Mouse (Mus musculus) embryonic facial prominence, embryonic 11.5 days (tissue): Measurements from ENCODE around the gene Eloa. TPM values are rescaled to one million over a fixed set of nuclear protein-coding genes. Genes with fewer than 3 reads are reported as not detected.
A peak's percentile ranks its signal among the peaks of the same experiment; 100 is the strongest.

Experiments used
- ATAC-seq: fragments of 200-750 bp; cut with Nextera tagmentation; replicated peaks from 2 replicates; pipeline ENCODE4 v1.8.0; 2017; ENCODE audit warnings: low read depth; ENCODE audit not compliant: insufficient number of reproducible peaks, low FRiP score, low TSS enrichment
- DNase-seq: peaks from one replicate; pipeline ENCODE4 v3.0.0-alpha.2; 2015; ENCODE audit warnings: low spot score
- H3K27ac ChIP-seq: fragments of 300-500 bp; sonication (generic); replicated peaks from 2 replicates; pipeline ENCODE4 v1.5.1; 2014; ENCODE audit warnings: mild to moderate bottlenecking, low read depth, low read length, control low read depth
- H3K27me3 ChIP-seq: fragments of 300-500 bp; sonication (generic); 2 replicates; pipeline ENCODE4 v1.6.1; 2014; ENCODE audit warnings: mild to moderate bottlenecking, low read length, moderate library complexity, mixed read lengths; ENCODE audit not compliant: control insufficient read depth, insufficient read depth
- H3K36me3 ChIP-seq: fragments of 300-500 bp; sonication (generic); replicated peaks from 2 replicates; pipeline ENCODE4 v1.6.1; 2014; ENCODE audit warnings: low read depth, mild to moderate bottlenecking, low read length, moderate library complexity, mixed read lengths; ENCODE audit not compliant: control insufficient read depth, insufficient read depth
- H3K4me1 ChIP-seq: fragments of 300-500 bp; sonication (generic); 2 replicates; pipeline ENCODE4 v1.6.1; 2014; ENCODE audit warnings: low read length, mixed read lengths; ENCODE audit not compliant: control insufficient read depth, insufficient read depth
- H3K4me2 ChIP-seq: fragments of 300-500 bp; sonication (generic); 2 replicates; pipeline ENCODE4 v1.6.1; 2014; ENCODE audit warnings: low read depth, mild to moderate bottlenecking, control low read depth, low read length, moderate library complexity
- H3K4me3 ChIP-seq: fragments of 300-500 bp; sonication (generic); 2 replicates; pipeline ENCODE4 v1.5.1; 2014; ENCODE audit warnings: low read depth, low read length, control low read depth
- H3K9ac ChIP-seq: fragments of 300-500 bp; sonication (generic); replicated peaks from 2 replicates; pipeline ENCODE4 v1.6.1; 2014; ENCODE audit warnings: mild to moderate bottlenecking, control low read depth, low read length
- H3K9me3 ChIP-seq: fragments of 300-500 bp; sonication (generic); replicated peaks from 2 replicates; pipeline ENCODE4 v1.6.1; 2016; ENCODE audit warnings: mild to moderate bottlenecking, low read length, inconsistent platforms, mixed read lengths; ENCODE audit not compliant: control insufficient read depth
- WGBS: fragments of 180-500 bp; shearing (Covaris S2); extraction: QIAGEN DNeasy Blood & Tissue Kit; methylation state at CpG from one replicate; pipeline ENCODE4 v1.1.7; 2014; 5-methylcytosine and 5-hydroxymethylcytosine counted together
- polyA plus RNA-seq: library from polyadenylated mRNA; unstranded; fragments of >200 nt; fragmentation: Nextera tagmentation; extraction: Ambion mirVana; gene quantifications from 2 replicates; pipeline ENCODE4 v1.2.1, GENCODE M21; 2014

Gene Eloa
- polyA plus RNA-seq, 1 experiment from 2014 or later = 51.0 TPM

GRCm38 (mm10) chr4:136046888-136047287 is 25.3 kb upstream of the Eloa start:
- WGBS = 74% methylated on average over 6 of the region's 6 CpGs
- no peak overlapping the region for H3K4me3 ChIP-seq
- peaks cover 4% of the 10 kb centered on the region; the same call in 1 of the 2 replicates for H3K4me1 ChIP-seq
- H3K27ac ChIP-seq = no peak overlapping the region
- H3K9ac ChIP-seq = no peak overlapping the region
- peaks cover 18% of the 10 kb centered on the region for H3K36me3 ChIP-seq
- H3K27me3 ChIP-seq = no peaks in the 10 kb centered on the region
- ATAC-seq (no peak), DNase-seq (no peak)
- no peak overlapping the region for H3K4me2 ChIP-seq
- no peaks in the 10 kb centered on the region for H3K9me3 ChIP-seq

DNA sequence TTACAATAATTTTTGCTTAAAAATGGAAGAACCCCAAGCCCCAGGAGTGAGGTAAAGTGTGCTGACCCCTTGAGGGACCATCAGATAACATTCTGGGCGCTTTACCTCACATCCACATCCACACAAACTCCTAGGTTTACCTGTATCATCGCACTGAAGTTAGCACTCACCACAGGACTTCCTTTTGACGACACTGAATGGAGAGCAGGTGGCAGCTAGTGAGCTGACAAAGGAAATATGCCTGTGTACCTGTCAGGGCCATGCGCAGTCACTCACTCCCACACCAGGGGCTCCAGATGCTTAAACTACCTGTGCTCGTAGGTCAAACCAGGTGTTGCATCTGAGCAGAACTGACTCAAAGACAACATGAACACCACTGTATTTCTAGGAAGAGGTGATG is 23.5 kb upstream of the Eloa start:
- Histone ChIP-seq H3K9ac (no peak overlapping the region), H3K27ac (no peak overlapping the region), H3K4me1 (no peaks in the 10 kb centered on the region), H3K36me3 (peaks cover 12% of the 10 kb centered on the region), H3K27me3 (no peaks in the 10 kb centered on the region), H3K4me2 (no peak overlapping the region), H3K9me3 (no peaks in the 10 kb centered on the region), H3K4me3 (no peak overlapping the region)
- DNase-seq (no peak), ATAC-seq (no peak)
- 86% methylated on average over 5 of the region's 5 CpGs for WGBS

- peaks cover 5% of the 10 kb centered on the region for H3K36me3 ChIP-seq
- no peak overlapping the region for H3K4me3 ChIP-seq
- H3K27ac ChIP-seq = no peak overlapping the region
- H3K27me3 ChIP-seq = no peaks in the 10 kb centered on the region
- ATAC-seq (no peak), DNase-seq (no peak)
- H3K9me3 ChIP-seq = no peaks in the 10 kb centered on the region
- 86% methylated on average over 6 of the region's 6 CpGs for WGBS
- H3K4me2 ChIP-seq = no peak overlapping the region
- no peaks in the 10 kb centered on the region for H3K4me1 ChIP-seq
- no peak overlapping the region for H3K9ac ChIP-seq
Observed at GRCm38 (mm10) chr4:136043784-136044400, 22.3 kb upstream of the Eloa start.

- H3K9ac ChIP-seq = no peak overlapping the region
- WGBS = 85% methylated on average over 4 of the region's 4 CpGs
- no peak overlapping the region for H3K4me2 ChIP-seq
- no peaks in the 10 kb centered on the region for H3K36me3 ChIP-seq
- H3K4me3 ChIP-seq = no peak overlapping the region
- ATAC-seq (no peak), DNase-seq (no peak)
- no peaks in the 10 kb centered on the region for H3K9me3 ChIP-seq
- 0 out of 2 replicates have a peak, but pooled peaks cover 2% of the 10 kb centered on the region for H3K4me1 ChIP-seq
- H3K27me3 ChIP-seq = no peaks in the 10 kb centered on the region
- H3K27ac ChIP-seq = no peak overlapping the region
Observed at GRCm38 (mm10) chr4:136035078-136035477, 13.5 kb upstream of the Eloa start.

GRCm38 (mm10) chr4:136033231-136033630 is 11.7 kb upstream of the Eloa start:
- no peaks in the 10 kb centered on the region for H3K9me3 ChIP-seq
- no peak overlapping the region for H3K27ac ChIP-seq
- 75% methylated on average over 1 of the region's 1 CpGs for WGBS
- no peak overlapping the region for H3K9ac ChIP-seq
- H3K36me3 ChIP-seq = no peaks in the 10 kb centered on the region
- no peak overlapping the region for H3K4me2 ChIP-seq
- H3K4me3 ChIP-seq = no peak overlapping the region
- DNase-seq (no peak), ATAC-seq (no peak)
- H3K27me3 ChIP-seq = no peaks in the 10 kb centered on the region
- H3K4me1 ChIP-seq = 0 out of 2 replicates have a peak, but pooled peaks cover 2% of the 10 kb centered on the region

DNA sequence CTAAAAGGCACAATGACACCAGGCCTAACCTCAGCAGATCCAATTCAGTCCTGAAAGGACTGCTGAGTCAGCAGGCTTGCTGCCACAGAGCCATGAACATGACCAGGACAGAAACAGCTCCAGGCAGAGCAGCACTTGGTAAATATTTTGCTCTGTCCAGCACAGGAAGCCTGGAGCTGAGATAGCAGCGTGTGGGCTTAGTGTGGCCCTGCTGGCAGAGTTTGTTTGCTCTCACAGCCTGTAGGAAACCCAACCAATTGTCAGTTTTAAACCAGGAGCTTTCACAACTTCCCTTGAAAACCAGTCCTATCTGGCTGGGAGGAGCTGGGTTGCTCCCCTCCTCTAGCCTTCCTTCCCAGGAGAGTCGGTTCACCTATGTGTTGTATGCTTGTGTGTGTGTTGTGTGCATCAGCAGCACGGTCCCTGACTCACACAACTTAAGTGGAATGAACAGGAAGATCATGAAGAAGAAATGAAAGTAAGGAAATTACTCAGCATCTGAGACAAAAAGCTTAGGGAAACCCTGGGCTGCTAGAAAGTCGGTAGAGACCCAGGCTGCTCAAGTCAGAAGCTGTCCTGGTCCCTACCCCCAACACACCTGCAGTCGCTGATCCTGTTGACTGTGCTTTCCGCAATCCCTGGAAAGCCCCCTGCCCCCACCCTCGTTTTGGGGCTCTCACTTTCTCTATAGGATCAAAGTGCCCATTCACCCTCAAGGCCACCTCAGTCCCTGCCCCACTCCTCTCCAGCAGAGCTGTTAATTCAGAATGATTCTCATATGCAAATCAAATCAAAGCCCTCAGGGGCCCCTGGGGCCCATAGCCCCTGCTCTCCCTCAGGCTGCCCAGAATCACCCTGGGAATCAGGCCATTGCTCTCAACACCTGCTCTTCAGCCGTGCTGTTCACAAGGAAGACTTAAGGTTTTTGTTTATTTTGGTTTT is 9.7 kb upstream of the Eloa start:
- Histone ChIP-seq H3K36me3 (no peaks in the 10 kb centered on the region), H3K4me2 (no peak overlapping the region), H3K4me1 (0 out of 2 replicates have a peak, but pooled peaks cover 2% of the 10 kb centered on the region), H3K9me3 (no peaks in the 10 kb centered on the region), H3K27ac (no peak overlapping the region), H3K9ac (0 out of 2 replicates have a peak overlapping the region, but pooled peaks have one; percentile 5), H3K4me3 (no peak overlapping the region), H3K27me3 (no peaks in the 10 kb centered on the region)
- ATAC-seq (no peak), DNase-seq (no peak)
- WGBS = 8% methylated on average over 8 of the region's 8 CpGs

DNA sequence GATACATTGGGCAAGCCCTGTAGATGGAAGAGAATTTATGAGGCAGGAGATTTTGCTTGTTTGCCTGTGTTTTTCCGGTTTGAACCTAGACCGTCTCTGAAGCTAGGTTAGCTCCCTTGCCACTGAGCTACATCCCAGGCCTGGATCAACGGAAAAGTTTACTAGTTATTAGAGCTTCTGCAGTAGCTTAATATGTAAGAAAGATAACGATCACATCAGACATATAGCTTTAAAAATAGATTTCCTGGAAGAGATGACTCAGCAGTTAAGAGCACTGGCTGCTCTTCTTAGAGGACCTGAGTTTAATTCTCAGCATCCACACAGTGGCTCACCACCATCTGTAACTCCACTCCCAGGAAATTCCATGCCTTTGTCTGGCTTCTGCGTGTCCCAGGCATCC is 7.1 kb upstream of the Eloa start:
- Histone ChIP-seq H3K27me3 (no peaks in the 10 kb centered on the region), H3K4me3 (no peak overlapping the region), H3K4me2 (no peak overlapping the region), H3K9me3 (no peaks in the 10 kb centered on the region), H3K27ac (no peak overlapping the region), H3K9ac (no peak overlapping the region), H3K36me3 (no peaks in the 10 kb centered on the region), H3K4me1 (0 out of 2 replicates have a peak, but pooled peaks cover 2% of the 10 kb centered on the region)
- DNase-seq = no peak
- WGBS = 88% methylated on average over 5 of the region's 5 CpGs
- ATAC-seq = no peak

DNA sequence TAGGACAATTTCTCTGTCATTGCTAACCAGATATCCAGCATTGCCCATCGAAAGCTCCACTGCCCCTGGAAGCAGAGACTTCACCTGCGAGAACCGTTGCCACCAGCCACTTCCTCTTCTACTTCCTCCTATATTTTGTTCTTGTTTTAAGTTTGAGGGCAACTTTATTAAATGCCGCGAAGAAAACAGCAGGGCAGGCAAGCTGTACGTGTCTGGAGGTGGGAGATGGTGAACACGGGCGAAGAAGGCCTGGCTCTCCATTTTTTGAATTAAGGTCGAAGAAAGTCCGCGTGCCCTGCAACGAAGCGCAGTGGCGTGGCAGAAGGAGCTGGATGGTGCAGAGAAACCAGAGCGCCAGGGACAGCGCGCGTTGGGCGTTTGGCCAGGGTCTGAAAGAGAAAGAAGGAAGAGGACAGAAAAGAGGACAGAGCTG is 6.6 kb upstream of the Eloa start:
- no peak overlapping the region for H3K4me3 ChIP-seq
- DNase-seq (no peak), ATAC-seq (no peak)
- no peaks in the 10 kb centered on the region for H3K27me3 ChIP-seq
- H3K9me3 ChIP-seq = no peaks in the 10 kb centered on the region
- 81% methylated on average over 19 of the region's 19 CpGs for WGBS
- no peak overlapping the region for H3K27ac ChIP-seq
- H3K9ac ChIP-seq = no peak overlapping the region
- H3K4me2 ChIP-seq = no peak overlapping the region
- H3K36me3 ChIP-seq = no peaks in the 10 kb centered on the region
- H3K4me1 ChIP-seq = 0 out of 2 replicates have a peak, but pooled peaks cover 2% of the 10 kb centered on the region
